Mouse (Mus musculus): ENCODE results near the gene Cpne8. TPM values are rescaled to one million over a fixed set of nuclear protein-coding genes. Genes with fewer than 3 reads are reported as not detected.

Gene Cpne8
- total and polyA plus RNA-seq, 2 experiments from 2014 or later = 16.8 to 28.1 TPM

DNA sequence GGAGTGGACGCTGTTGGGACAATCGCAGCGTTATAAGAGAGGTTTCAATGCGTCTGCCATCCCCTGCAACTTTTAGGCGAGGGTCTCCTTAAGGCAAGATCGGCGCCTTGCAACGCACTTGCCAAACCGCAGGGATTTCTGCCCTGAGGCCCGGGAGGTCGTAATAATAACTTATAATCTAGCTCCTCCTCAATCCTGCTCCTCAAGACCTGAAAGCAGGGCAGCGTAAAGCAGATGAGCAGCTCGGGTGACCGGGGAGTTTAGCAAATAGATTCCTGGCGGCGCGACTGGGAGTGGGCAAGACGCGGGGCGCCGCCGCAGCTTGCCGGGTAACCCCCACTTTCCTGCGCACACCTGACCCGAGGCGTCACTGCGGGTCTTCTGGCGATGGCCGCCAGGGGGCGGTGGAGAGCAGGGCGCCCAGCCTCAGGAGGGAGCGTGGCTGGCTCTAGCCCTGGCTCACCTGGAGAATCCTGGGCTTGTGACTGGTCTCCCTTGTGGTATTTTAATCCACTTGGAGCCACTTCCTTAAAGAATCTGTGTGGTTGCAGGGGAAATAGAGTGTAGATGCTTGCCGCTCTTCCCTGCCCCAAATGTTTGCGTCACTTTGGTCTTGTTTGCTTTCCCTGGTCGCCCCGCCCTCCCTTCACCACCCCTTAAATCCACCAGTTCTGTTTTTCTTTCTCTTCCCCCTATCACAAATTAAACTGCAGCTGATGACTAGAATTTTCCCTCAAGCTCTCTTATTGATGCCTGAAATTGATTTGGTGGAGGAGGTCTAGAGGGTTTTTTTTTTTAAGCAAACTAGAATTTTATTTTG, 738 bp upstream of the Cpne8 start:
- H3K4me3 ChIP-seq (ENCODE audit: low read length) = peak overlapping the region; percentile 63
- ATAC-seq = peak; percentile 89
- H3K27me3 ChIP-seq (ENCODE audit: insufficient read depth, low read length) = no peaks in the 10 kb centered on the region
- no peaks in the 10 kb centered on the region for H3K4me1 ChIP-seq (ENCODE audit: insufficient read depth, low read length)
- H3K36me3 ChIP-seq (ENCODE audit: insufficient read depth, low read length) = no peaks in the 10 kb centered on the region
- 4% methylated on average over 36 of the region's 36 CpGs for WGBS
- H3K9ac ChIP-seq (replicated peaks; ENCODE audit: low read length) = peak overlapping the region; percentile 69
- H3K27ac ChIP-seq = peak overlapping the region; percentile 72; the same call in 1 of the 2 replicates
- H3K9me3 ChIP-seq (ENCODE audit: low read length) = no peaks in the 10 kb centered on the region
- TF ChIP-seq CTCF (IDR thresholded peaks at IDR 0.05; ENCODE audit: low read depth) = peak; percentile 97
- peak overlapping the region; percentile 95 for H3K4me2 ChIP-seq (ENCODE audit: low read depth, low read length)
- DNase-seq (ENCODE audit: low spot score) = peak; percentile 82

DNA sequence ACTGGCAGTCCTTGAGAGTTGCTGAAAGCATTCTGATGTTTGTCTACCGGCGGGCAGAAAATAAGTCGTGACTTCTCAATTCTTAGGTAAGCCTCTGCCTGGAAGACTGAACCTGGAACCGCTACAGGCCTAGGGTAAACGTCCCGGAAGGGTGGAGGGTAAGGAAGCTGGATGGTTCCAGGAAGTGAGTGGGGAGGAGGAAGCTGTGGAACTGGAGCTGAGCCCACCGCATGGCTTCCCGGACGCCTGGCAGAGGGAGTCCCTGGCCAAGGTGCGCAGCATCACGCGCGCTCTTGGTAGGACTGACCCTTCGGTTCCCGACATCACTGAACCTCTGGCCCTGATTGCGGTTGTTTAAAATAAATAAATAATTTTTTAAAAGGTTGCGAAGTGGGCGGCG, 744 bp downstream of the Cpne8 start:
- Histone ChIP-seq H3K27ac (peak overlapping the region; percentile 72; the same call in 1 of the 2 replicates), H3K9ac (replicated peaks; ENCODE audit: low read length) (peak overlapping the region; percentile 69), H3K9me3 (ENCODE audit: low read length) (no peaks in the 10 kb centered on the region), H3K27me3 (ENCODE audit: insufficient read depth, low read length) (no peaks in the 10 kb centered on the region), H3K4me3 (ENCODE audit: low read length) (peak overlapping the region; percentile 63), H3K4me1 (ENCODE audit: insufficient read depth, low read length) (no peaks in the 10 kb centered on the region), H3K4me2 (ENCODE audit: low read depth, low read length) (peak overlapping the region; percentile 95), H3K36me3 (ENCODE audit: insufficient read depth, low read length) (no peaks in the 10 kb centered on the region)
- DNase-seq (ENCODE audit: low spot score) (peak; percentile 26), ATAC-seq (no peak)
- TF ChIP-seq CTCF (IDR thresholded peaks at IDR 0.05; ENCODE audit: low read depth) = no peak
- whole genome bisulfite sequencing = 4% methylated on average over 19 of the region's 19 CpGs

DNA sequence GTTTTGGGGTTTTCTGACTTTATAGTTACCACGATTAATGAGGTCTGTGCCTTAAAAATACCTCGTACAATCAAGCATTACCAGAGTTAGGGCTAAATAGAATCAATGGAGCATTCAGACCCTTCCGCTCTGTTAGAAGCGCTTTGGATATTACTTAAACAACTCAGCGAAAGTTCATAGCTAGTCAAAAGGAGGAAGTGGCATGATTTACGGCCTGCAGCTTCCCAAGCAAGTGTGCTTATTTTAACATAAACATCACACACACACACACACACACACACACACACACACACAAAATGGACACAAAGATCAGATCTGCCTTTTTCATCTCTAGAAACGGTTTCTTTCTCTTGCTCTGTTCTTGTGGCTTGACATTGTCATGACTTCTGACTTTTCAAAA, 9.7 kb downstream of the Cpne8 start:
- WGBS = 59% methylated on average over 7 of the region's 7 CpGs
- no peak overlapping the region for H3K4me3 ChIP-seq (ENCODE audit: low read length)

DNA sequence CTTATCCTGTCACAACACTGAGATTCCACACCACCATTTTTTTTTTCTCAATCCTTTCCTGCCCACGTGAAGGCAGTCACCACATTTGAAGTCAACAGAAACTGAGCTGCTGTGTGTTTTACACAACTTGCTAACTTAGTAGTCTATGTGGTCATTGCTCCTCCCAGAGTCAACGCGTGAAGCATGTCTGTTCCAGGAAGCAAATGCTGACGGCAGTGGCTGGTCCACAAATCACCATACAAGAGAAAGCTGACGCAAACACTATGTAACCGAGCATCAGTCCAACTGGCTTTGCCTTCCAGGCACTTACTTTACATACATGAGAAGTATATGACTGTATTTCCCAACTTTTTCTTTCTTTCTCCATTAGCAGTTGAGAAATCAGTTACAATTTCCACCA, 12.3 kb downstream of the Cpne8 start:
- Histone ChIP-seq H3K36me3 (ENCODE audit: insufficient read depth, low read length) (no peaks in the 10 kb centered on the region), H3K4me3 (ENCODE audit: low read length) (no peak overlapping the region), H3K27me3 (ENCODE audit: insufficient read depth, low read length) (no peaks in the 10 kb centered on the region), H3K4me2 (ENCODE audit: low read depth, low read length) (no peak overlapping the region), H3K9ac (replicated peaks; ENCODE audit: low read length) (no peak overlapping the region), H3K4me1 (ENCODE audit: insufficient read depth, low read length) (no peaks in the 10 kb centered on the region), H3K9me3 (ENCODE audit: low read length) (no peaks in the 10 kb centered on the region), H3K27ac (no peak overlapping the region)
- TF ChIP-seq CTCF (IDR thresholded peaks at IDR 0.05; ENCODE audit: low read depth) = no peak
- DNase-seq (ENCODE audit: low spot score) (no peak), ATAC-seq (no peak)
- WGBS = 88% methylated on average over 6 of the region's 6 CpGs

More for the DNA sequence above, 9.7 kb downstream of the Cpne8 start:
- ATAC-seq (no peak), DNase-seq (ENCODE audit: low spot score) (no peak)
- no peak for TF ChIP-seq CTCF (IDR thresholded peaks at IDR 0.05; ENCODE audit: low read depth)
- Histone ChIP-seq H3K27ac (no peak overlapping the region), H3K9me3 (ENCODE audit: low read length) (no peaks in the 10 kb centered on the region), H3K9ac (replicated peaks; ENCODE audit: low read length) (no peak overlapping the region), H3K27me3 (ENCODE audit: insufficient read depth, low read length) (no peaks in the 10 kb centered on the region), H3K36me3 (ENCODE audit: insufficient read depth, low read length) (no peaks in the 10 kb centered on the region), H3K4me2 (ENCODE audit: low read depth, low read length) (no peak overlapping the region), H3K4me1 (ENCODE audit: insufficient read depth, low read length) (no peaks in the 10 kb centered on the region)

DNA sequence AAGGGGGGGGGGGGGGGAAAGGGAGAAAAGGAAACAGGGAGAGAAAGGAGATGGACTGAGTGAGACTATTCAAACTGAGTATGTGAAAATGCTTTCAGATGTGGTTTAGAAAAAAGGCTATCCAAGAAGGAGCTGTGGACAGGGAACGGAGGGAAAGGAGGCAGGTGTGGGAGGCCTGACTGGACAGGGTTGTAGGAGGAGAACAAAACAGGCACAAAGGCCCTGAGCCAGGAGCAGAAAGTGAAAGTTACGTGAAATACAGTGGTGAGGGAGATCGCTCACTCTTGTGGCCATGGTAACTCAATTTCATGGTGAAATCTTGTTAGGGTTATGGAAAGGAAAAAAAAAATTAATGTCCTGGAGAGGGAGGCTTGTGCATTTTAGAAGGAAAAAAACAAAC, 14.6 kb downstream of the Cpne8 start:
- H3K4me2 ChIP-seq (ENCODE audit: low read depth, low read length) = 0 out of 2 replicates have a peak overlapping the region, but pooled peaks have one; percentile 13
- 44% methylated on average over 3 of the region's 3 CpGs for WGBS
- TF ChIP-seq CTCF (IDR thresholded peaks at IDR 0.05; ENCODE audit: low read depth) = no peak
- no peak overlapping the region for H3K9ac ChIP-seq (replicated peaks; ENCODE audit: low read length)
- no peaks in the 10 kb centered on the region for H3K9me3 ChIP-seq (ENCODE audit: low read length)
- no peaks in the 10 kb centered on the region for H3K36me3 ChIP-seq (ENCODE audit: insufficient read depth, low read length)
- no peaks in the 10 kb centered on the region for H3K4me1 ChIP-seq (ENCODE audit: insufficient read depth, low read length)
- no peaks in the 10 kb centered on the region for H3K27me3 ChIP-seq (ENCODE audit: insufficient read depth, low read length)
- DNase-seq (ENCODE audit: low spot score) (no peak), ATAC-seq (no peak)
- no peak overlapping the region for H3K27ac ChIP-seq
- H3K4me3 ChIP-seq (ENCODE audit: low read length) = no peak overlapping the region

DNA sequence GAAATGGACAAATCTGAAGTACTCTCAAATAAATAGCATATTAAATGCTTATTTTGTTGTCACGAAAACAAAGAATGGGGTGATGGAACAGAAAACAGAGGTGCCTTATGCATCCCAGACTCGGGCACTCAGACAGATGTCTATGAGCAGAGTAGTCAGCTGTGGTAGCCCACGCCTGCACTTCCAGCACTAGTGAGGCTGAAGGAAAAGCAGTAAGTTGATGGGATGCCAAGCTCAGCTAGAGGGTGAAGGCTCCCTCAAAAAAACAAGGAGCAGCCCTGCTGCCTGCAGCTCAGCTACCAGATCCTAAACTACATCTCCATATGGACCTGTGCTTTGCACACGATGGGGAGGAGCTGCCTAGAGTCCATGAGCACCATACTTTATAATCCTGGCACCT, 15.6 kb downstream of the Cpne8 start:
- no peak overlapping the region for H3K27ac ChIP-seq
- no peak overlapping the region for H3K9ac ChIP-seq (replicated peaks; ENCODE audit: low read length)
- no peak overlapping the region for H3K4me2 ChIP-seq (ENCODE audit: low read depth, low read length)
- no peaks in the 10 kb centered on the region for H3K4me1 ChIP-seq (ENCODE audit: insufficient read depth, low read length)
- TF ChIP-seq CTCF (IDR thresholded peaks at IDR 0.05; ENCODE audit: low read depth) = no peak
- no peaks in the 10 kb centered on the region for H3K9me3 ChIP-seq (ENCODE audit: low read length)
- no peaks in the 10 kb centered on the region for H3K27me3 ChIP-seq (ENCODE audit: insufficient read depth, low read length)
- ATAC-seq = no peak
- no peak overlapping the region for H3K4me3 ChIP-seq (ENCODE audit: low read length)
- WGBS = 76% methylated on average over 4 of the region's 4 CpGs
- no peaks in the 10 kb centered on the region for H3K36me3 ChIP-seq (ENCODE audit: insufficient read depth, low read length)
- no peak for DNase-seq (ENCODE audit: low spot score)

DNA sequence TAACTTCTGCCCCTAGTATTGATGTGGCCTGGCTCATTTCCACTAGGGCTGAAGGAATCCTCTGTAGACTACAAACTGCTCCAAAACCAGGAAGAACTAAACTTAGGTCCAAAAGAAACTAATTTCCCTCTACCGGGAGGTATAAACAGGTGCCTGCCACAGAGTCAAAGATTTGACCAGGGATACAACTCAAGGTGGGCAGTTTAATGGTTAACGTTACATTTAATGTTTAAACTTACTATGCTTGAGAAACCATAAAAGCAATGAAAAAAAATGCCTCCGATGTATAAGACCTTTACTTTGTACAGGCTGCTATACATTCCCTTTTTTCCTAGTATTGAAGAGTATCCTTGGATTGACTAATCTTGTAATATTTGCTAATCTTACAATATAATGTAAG, 18.5 kb downstream of the Cpne8 start:
- DNase-seq (ENCODE audit: low spot score) (no peak), ATAC-seq (no peak)
- Histone ChIP-seq H3K9ac (replicated peaks; ENCODE audit: low read length) (no peak overlapping the region), H3K4me1 (ENCODE audit: insufficient read depth, low read length) (no peaks in the 10 kb centered on the region), H3K4me3 (ENCODE audit: low read length) (no peak overlapping the region), H3K4me2 (ENCODE audit: low read depth, low read length) (no peak overlapping the region), H3K27me3 (ENCODE audit: insufficient read depth, low read length) (no peaks in the 10 kb centered on the region), H3K9me3 (ENCODE audit: low read length) (no peaks in the 10 kb centered on the region), H3K36me3 (ENCODE audit: insufficient read depth, low read length) (no peaks in the 10 kb centered on the region), H3K27ac (no peak overlapping the region)
- no peak for TF ChIP-seq CTCF (IDR thresholded peaks at IDR 0.05; ENCODE audit: low read depth)
- 95% methylated on average over 3 of the region's 3 CpGs for WGBS

All from hindbrain, postnatal 0 days (tissue).